Mouse (Mus musculus): Measurements from ENCODE around the gene Macrod1.
"Not testable (repeated sequence)": the region's sequence is repeated elsewhere in the genome, so short reads cannot be mapped to it uniquely, and the experiment has no call there.

Macrod1 gene

GRCm38 (mm10) chr19:7057126-7057721 lies 614 bp downstream of the Macrod1 start:
- no peak for DNase-seq (ENCODE audit: low spot score in 2 of 2)

- peak; percentile 49 to 64 for DNase-seq (ENCODE audit: low spot score in 2 of 2)
These were observed 1.2 kb downstream of the Macrod1 start for GRCm38 (mm10) chr19:7057722-7058207.

GRCm38 (mm10) chr19:7058541-7058940 lies 1.9 kb downstream of the Macrod1 start:
- DNase-seq (ENCODE audit: low spot score in 2 of 2) = no peak

GRCm38 (mm10) chr19:7062110-7062509 lies 5.5 kb downstream of the Macrod1 start:
- no peak for DNase-seq (ENCODE audit: low spot score in 2 of 2)

- DNase-seq (ENCODE audit: low spot score in 2 of 2) = no peak
These were observed 6.3 kb downstream of the Macrod1 start for GRCm38 (mm10) chr19:7062916-7063315.

GRCm38 (mm10) chr19:7064571-7064970 lies 8.0 kb downstream of the Macrod1 start:
- DNase-seq (ENCODE audit: low spot score in 2 of 2) = peak; percentile 71 to 82

GRCm38 (mm10) chr19:7066034-7066827 lies 9.6 kb downstream of the Macrod1 start:
- peak; percentile 19 to 32 for DNase-seq (ENCODE audit: low spot score in 2 of 2)

- no peak for DNase-seq (ENCODE audit: low spot score in 2 of 2)
These were observed 10.3 kb downstream of the Macrod1 start for GRCm38 (mm10) chr19:7066828-7067342.

- DNase-seq (ENCODE audit: low spot score in 2 of 2) = no peak
These were observed 10.9 kb downstream of the Macrod1 start for GRCm38 (mm10) chr19:7067344-7068050.

- peak; percentile 63 to 79 for DNase-seq (ENCODE audit: low spot score in 2 of 2)
These were observed 11.5 kb downstream of the Macrod1 start for GRCm38 (mm10) chr19:7068136-7068535.

- no peak for DNase-seq (ENCODE audit: low spot score in 2 of 2)
These were observed 12.3 kb downstream of the Macrod1 start for GRCm38 (mm10) chr19:7068661-7069531.

- DNase-seq (ENCODE audit: low spot score in 2 of 2) = no peak
These were observed 13.5 kb downstream of the Macrod1 start for GRCm38 (mm10) chr19:7069781-7070763.

GRCm38 (mm10) chr19:7070775-7071174 lies 14.2 kb downstream of the Macrod1 start:
- DNase-seq (ENCODE audit: low spot score in 2 of 2) = no peak

GRCm38 (mm10) chr19:7072221-7072620 lies 15.6 kb downstream of the Macrod1 start:
- no peak for DNase-seq (ENCODE audit: low spot score in 2 of 2)

GRCm38 (mm10) chr19:7073997-7074781 lies 17.6 kb downstream of the Macrod1 start:
- no peak for DNase-seq (ENCODE audit: low spot score in 2 of 2)

GRCm38 (mm10) chr19:7075336-7075735 lies 18.7 kb downstream of the Macrod1 start:
- not testable (repeated sequence) for DNase-seq (ENCODE audit: low spot score in 2 of 2)

- DNase-seq (ENCODE audit: low spot score in 2 of 2) = no peak
These were observed 21.1 kb downstream of the Macrod1 start for GRCm38 (mm10) chr19:7077666-7078065.

- no peak for DNase-seq (ENCODE audit: low spot score in 2 of 2)
These were observed 21.7 kb downstream of the Macrod1 start for GRCm38 (mm10) chr19:7078271-7078670.
